Mouse (Mus musculus) layer of hippocampus, postnatal 25 days (tissue): ENCODE data around the gene Iffo2. TPM values are rescaled to one million over a fixed set of nuclear protein-coding genes. Genes with fewer than 3 reads are reported as not detected.
A peak's percentile ranks its signal among the peaks of the same experiment; 100 is the strongest.

Source experiments
- DNase-seq, 2 experiments: peaks; one replicate each; pipeline ENCODE4 v3.0.0; 2022; ENCODE audit warnings: mixed read lengths in 2 of 2, low spot score in 1 of 2; ENCODE audit errors: extremely low spot score in 1 of 2
- total RNA-seq, 2 experiments: library from RNA; stranded (reverse); gene quantifications; 2 replicates each; pipeline ENCODE4 v1.2.3; 2021

Iffo2 gene
- total RNA-seq, 2 experiments from 2014 or later, result 15.3 to 16.3 TPM

DNA sequence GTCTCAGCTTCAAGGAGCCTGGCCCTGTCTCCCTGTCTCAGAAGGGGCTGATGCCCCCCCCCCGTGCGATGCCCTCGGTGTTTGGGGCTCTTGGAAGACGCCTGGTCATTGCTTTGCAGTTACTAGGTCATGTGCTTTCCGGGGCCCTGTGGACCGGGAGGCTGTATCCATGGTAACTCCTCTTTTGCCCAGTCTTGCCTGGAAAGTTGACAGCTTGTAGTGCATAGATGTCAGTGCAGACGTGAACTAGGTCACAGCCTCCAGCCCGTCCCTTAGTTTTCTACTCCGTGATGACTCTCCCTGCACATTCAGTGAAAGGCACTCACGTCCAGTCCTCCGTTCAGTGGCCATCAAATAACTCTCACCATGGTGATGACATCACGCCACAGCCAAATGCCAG lies 3.9 kb upstream of the Iffo2 start:
- no peak for DNase-seq

- no peak for DNase-seq
These were observed 1.7 kb downstream of the Iffo2 start for GRCm38 (mm10) chr4:139532081-139532480.

GRCm38 (mm10) chr4:139535127-139535695 lies 4.9 kb downstream of the Iffo2 start:
- DNase-seq, result no peak

DNA sequence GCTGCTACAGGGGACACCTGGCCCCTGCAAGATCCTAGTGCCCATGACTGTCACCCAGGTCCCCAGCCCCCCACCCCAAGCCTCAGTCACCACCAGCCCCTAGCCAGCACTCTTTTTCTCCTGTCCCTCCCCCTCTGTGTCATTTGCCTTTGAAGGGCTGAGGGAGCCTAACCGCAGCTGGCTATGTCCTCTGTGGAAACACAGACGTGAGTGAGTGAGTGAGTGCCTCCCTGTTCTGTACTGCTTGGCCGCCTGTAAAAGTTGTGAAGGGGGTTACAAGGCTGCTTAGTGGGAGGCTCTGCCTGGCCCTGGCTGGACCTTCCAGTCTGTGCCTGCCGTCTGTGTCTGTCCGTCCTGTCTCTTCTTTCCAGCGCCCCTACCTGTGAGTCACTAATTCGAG lies 5.4 kb downstream of the Iffo2 start:
- no peak for DNase-seq

DNA sequence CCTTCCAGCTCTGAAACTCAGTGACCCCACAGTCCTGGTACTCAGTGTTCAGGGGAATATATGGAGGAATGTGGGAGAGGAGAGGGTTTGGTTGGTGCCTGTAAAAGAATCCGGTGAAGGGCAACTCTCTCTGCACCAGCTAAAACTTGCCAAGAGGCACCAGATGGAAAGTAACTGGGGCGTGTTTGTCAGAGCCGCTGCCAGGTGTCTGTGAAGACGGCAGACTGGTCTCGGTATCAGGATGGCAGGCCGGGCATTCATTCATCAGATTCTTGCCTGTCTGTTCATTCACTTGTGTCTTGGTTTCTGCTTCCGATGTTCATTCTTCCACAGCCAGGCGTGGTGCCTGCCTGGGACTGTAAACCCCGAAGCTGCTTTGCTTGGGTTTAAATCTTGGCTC lies 6.4 kb downstream of the Iffo2 start:
- peak in 1 of 2 experiments; percentile 13 for DNase-seq

GRCm38 (mm10) chr4:139540784-139541183 lies 10.4 kb downstream of the Iffo2 start:
- no peak for DNase-seq

DNA sequence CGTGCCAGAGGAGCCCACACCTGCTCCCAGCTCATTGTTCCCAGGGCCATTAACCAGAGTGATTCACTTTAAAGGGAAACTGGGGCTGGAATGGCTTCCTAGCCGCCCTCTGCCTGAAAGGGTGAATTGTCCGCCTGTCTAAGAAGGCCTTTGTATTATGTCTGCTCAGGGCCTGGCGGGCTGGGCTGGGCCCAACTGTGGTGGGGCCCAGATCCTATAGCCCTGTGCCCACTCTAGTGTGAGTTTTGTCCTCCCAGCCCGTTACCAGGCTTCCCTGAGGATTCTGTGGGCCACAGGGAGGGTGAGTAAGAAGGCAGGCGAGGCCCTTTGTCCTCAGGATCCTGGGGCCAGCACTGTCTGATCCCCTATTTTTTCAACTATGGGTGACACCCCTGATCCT lies 15.4 kb downstream of the Iffo2 start:
- no peak for DNase-seq

GRCm38 (mm10) chr4:139549448-139549847 lies 19.1 kb downstream of the Iffo2 start:
- DNase-seq, result no peak

DNA sequence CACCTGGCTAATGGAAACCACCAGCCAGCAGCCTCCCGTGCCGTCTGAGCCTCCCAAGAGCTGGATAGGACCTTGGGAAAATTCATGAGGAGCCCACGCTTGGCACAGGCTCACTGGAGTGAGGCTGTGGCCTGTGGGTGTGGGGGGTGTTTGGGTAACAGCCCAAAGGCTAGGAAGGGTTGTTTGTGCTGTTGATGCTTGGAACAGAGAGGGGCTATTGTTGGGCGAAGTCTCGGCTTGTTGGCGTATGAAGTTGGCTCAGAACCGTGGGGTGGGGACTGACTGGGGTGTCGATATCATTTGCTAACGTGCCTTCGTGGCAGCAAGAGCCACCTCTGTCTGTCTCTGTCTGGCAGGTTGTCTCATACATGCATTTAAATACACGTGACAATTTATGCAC lies 24.9 kb downstream of the Iffo2 start:
- no peak for DNase-seq

DNA sequence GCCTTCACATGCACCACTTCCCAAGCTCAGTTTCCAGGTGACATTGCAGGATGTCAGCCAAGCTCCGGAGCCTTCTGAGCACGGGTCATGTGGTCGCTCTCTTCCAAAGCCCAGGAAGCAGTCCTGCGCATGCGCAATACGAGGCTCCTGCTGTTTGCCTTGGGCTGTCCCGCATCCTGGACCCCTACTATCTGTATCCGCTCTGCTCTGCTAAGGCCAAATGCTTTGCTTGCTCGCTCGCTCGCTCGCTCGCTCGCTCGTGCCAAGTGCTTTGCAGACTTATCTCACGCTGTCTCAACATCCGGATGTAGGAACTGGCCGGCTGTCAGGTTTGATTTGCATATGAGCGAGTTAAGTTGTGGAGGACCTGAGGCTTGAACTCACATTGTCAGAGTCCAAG lies 25.6 kb downstream of the Iffo2 start:
- DNase-seq, result no peak

DNA sequence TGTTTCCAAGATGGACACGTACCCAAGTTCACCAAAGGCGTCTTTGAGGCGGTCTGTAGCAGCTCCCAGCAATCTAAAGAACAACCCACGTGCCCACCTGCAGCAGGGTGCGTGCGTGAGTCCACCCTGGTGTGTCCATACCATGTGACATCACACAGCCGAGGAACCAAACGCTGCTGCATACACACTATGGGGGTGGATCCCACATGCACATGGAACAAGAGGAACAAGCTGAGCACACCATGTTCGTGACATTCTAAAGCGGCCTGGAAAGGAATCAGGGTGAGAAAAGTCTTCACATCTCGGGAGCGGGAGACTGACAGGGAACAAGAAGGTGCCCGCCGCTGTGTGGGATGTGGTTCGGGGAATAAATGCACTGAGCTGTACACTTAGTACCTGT lies 38.0 kb downstream of the Iffo2 start:
- no peak for DNase-seq

- DNase-seq, result no peak
These were observed 40.4 kb downstream of the Iffo2 start for GRCm38 (mm10) chr4:139570756-139571155.

DNA sequence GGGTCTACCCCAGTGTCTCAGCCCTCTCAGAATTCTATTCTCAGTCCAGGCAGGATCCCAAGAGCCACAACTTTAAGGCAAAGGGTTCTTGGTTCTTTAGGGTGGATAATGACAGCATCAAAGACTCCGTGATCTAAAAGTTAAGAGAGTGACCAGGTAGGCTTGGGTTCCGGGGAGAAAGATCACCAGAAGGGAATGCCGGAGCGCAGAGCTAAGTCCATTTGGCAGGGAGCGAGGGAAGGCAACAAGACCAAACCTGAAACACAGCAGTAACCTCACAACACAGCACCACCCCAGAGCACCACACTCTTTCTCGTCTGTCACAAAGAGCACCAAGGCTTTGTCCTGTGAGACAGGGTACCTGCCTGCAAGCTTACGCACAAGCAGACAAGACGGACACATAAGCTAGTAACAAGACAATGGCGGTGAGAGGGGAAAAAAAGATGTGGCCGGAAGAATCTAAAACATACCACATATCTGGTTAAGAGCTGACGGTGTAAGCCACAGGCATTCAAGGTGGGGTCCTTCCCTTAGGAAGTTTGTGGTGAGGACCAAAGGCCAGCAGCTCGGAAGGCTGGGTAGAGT lies 42.7 kb downstream of the Iffo2 start:
- DNase-seq, result no peak

DNA sequence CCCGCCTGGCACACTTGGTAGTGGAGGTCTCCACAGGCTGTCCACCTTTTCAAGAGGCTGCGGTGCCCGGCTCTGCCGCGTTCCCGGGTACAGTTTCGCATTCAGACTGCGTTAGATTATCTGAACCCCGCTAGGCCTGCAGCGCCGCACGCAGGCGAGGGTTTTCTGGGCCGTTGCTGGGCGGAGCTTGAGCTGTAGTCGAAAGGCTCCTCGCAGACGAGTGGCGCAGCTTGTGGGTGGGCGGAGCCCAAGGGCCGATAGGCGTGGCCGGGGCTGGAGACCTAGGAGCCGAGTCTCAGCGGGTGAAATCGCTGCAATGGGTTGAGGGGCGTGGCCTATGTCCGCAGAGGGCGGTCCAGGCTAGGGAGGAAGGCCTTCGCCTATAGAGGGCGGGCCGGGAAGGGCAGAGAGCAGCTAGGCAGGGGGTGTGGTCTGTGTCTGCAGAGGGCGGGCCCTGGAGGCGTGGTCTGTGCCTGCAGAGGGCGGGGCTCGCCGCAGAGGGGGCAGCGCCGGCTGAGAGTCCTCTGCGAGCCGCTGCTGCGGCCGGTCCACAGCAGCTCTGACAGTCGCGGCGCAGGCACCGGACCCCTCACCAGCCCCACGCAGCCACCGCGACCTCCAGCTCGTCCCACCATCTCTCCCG lies 43.9 kb downstream of the Iffo2 start:
- peak; percentile 87 to 96 for DNase-seq

DNA sequence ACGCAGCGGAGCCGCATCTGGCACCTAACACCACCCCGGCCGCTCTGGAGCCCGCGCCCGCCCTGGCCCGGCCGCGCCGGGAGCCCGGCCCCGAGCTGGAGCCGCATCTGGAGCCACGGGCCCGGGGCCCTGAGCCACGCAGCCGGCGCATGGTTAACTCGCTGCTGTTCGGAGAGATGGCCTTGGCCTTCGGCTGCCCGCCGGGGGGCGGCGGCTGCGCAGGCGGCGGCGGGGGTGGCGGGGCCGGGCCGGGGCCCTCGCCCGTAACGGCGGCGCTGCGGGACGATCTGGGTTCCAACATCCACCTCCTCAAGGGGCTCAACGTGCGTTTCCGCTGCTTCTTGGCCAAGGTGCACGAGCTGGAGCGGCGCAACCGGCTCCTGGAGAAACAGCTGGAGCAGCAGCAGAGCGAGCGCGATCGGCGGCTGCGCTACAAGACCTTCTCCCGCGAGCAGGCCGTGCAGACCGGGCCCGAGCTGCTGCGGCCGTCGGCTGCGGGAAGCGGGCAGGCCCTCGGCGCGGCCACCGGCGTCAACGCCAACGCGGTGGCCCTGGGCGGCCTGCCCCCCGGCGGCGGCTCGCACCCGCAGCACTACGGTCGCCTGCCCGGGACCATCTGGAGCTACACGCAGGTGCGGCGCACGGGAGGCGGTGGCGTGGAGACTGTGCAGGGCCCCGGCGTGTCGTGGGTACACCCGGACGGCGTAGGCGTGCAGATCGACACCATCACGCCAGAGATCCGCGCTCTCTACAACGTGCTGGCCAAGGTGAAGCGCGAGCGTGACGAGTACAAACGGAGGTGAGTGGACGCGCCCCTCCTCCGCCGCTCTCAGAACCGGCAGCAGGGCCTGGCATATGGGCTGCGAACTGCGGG lies 44.7 kb downstream of the Iffo2 start:
- peak; percentile 34 to 52 for DNase-seq

DNA sequence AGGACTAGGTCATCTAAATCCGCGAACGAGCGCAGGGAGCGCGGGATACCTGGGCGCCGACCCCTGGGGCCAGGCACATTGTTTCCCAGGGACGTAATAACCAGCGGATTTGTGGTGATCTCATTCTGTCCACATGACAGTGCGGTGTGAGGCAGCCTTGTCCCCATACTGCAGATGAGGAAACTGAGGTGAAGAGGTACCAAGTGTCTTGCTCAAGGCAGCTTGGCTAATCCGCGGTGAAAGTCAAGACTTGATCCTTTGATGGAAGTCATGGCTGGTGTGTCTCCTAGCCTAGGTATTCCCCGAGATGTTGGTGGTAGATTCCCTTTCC lies 45.3 kb downstream of the Iffo2 start:
- DNase-seq, result no peak

DNA sequence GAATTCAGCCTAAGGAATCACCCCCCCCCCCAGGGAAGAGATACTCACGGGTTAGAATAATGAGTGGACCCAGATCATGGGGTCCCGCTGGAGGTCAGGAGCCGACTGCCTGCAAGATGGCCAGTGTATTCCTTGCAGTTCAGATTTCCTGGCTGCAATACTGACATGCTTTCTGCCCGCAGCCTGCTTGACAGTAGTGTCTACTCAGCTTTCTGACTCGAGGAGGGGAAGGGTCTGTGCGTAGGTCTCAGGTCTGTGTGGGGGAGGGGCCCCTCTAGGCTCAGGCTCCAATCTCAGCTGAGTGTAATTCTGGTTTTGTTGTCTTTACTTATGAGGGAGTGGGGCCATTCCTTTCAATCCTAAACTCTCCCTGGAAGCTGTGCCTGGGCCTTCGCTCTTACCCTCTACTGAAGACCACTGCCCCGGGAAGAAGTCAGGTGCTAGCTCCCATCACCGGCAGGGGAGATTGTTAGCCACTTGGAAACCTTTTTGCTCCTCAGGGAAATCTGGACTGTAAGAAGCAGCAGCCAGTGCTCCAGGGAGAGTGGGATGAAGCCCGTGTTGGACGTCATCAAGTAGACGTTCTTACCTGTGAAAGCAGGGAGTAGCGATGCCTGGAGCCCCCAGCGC lies 46.0 kb downstream of the Iffo2 start:
- no peak for DNase-seq

DNA sequence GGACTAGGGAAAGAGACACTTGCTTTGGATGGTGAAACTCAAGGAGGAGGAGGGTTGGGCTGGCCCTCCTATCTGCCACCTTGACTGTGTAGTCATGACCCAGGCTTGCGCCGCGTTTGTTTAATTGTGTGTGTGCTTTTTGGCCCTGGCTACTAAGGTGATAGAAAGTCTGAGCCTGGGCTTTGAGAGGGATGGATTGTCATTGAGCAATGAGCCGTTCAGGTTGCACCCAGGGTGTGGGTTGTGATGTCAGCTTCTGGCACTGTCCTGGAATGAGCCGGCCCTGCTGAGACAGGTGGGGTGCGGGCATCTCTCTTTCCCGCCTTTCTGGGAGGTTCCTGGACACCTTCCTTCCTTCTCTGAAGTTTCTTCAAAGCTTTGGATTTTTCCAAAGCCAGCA lies 46.7 kb downstream of the Iffo2 start:
- DNase-seq, result no peak

DNA sequence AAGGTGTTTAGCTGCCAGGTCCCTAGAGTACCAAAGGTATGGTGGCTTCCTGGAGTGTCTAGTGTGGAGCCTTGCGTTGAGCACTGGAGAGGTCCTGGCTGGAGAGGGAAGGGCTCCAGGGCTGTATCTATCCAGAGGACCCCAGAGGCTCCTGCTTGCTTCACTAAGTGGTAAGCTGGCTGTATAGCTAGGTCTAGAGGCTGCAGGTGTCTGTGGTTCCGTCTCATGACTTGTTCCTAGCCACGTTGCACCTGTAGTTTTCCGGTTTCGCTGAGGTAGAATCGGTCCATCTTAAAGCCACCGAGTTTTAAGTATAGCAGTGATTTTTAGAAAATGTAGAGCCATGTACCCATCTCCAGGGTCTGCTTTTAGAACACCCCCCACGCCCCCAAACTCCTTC lies 48.0 kb downstream of the Iffo2 start:
- no peak for DNase-seq

DNA sequence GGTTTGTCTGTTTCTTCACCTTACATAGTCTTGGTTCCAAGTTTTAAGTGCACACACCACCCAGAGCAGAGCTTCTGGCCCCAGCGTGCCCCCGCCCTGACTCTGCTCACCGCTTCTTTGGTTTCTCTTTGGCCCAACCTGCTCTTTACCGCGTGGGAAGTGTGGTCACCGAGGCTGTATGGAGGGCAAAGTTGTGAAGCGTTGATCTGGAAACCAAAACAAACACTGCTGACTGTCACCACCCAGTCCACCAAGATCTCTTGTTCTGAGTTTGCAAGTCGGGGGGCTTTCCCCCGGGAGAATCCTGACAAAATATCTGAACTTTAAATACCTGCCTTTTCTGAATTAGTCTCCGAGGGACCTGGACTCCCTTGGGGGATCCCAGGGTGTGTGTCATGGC lies 48.7 kb downstream of the Iffo2 start:
- no peak for DNase-seq

GRCm38 (mm10) chr4:139579466-139579865 lies 49.1 kb downstream of the Iffo2 start:
- no peak for DNase-seq
